Mouse (Mus musculus) hindbrain, embryonic 14.5 days (tissue): ENCODE data around the gene Crat. TPM values are rescaled to one million over a fixed set of nuclear protein-coding genes. Genes with fewer than 3 reads are reported as not detected.

Source experiments
- ATAC-seq: fragments of 200-750 bp; cut with Nextera tagmentation; 2 replicates; pipeline ENCODE4 v1.8.0; 2017; ENCODE audit warnings: moderate number of reproducible peaks, mild to moderate bottlenecking, moderate TSS enrichment, moderate library complexity; ENCODE audit not compliant: low FRiP score
- DNase-seq: peaks from one replicate; pipeline ENCODE4 v3.0.0-alpha.2; 2015; ENCODE audit warnings: low spot score
- H3K27ac ChIP-seq: fragments of 300-500 bp; sonication (generic); 2 replicates; pipeline ENCODE4 v1.5.1; 2014; ENCODE audit warnings: mild to moderate bottlenecking, moderate library complexity
- H3K27me3 ChIP-seq: fragments of 300-500 bp; sonication (generic); 2 replicates; pipeline ENCODE4 v1.6.1; 2014; ENCODE audit warnings: mild to moderate bottlenecking, low read length, mixed read lengths; ENCODE audit not compliant: control insufficient read depth, insufficient read depth
- H3K36me3 ChIP-seq: fragments of 300-500 bp; sonication (generic); replicated peaks from 2 replicates; pipeline ENCODE4 v1.6.1; 2014; ENCODE audit not compliant: control insufficient read depth, insufficient read depth
- H3K4me1 ChIP-seq: fragments of 300-500 bp; sonication (generic); replicated peaks from 2 replicates; pipeline ENCODE4 v1.6.1; 2014; ENCODE audit warnings: antibody characterized with exemption, low read length, mixed read lengths; ENCODE audit not compliant: control insufficient read depth, insufficient read depth
- H3K4me2 ChIP-seq: fragments of 300-500 bp; sonication (generic); replicated peaks from 2 replicates; pipeline ENCODE4 v1.6.1; 2014; ENCODE audit warnings: mild to moderate bottlenecking, moderate library complexity
- H3K4me3 ChIP-seq: fragments of 300-500 bp; sonication (generic); replicated peaks from 2 replicates; pipeline ENCODE4 v1.5.1; 2014; ENCODE audit warnings: mild to moderate bottlenecking, low read length
- H3K9ac ChIP-seq: fragments of 300-500 bp; sonication (generic); 2 replicates; pipeline ENCODE4 v1.6.1; 2014
- H3K9me3 ChIP-seq: fragments of 300-500 bp; sonication (generic); 2 replicates; pipeline ENCODE4 v1.6.1; 2016; ENCODE audit warnings: low read length; ENCODE audit not compliant: control insufficient read depth
- WGBS: fragments of 180-500 bp; shearing (Covaris S2); extraction: QIAGEN DNeasy Blood & Tissue Kit; methylation state at CpG from one replicate; pipeline ENCODE4 v1.1.7; 2014; 5-methylcytosine and 5-hydroxymethylcytosine counted together
- microRNA-seq: library from miRNA; unstranded; fragments of <30 nt; microRNA quantifications from one replicate; pipeline ENCODE4, GENCODE M21; 2016
- polyA plus RNA-seq: library from polyadenylated mRNA; unstranded; fragments of >200 nt; fragmentation: Nextera tagmentation; extraction: Ambion mirVana; gene quantifications from 2 replicates; pipeline ENCODE4 v1.2.1, GENCODE M21; 2014

Gene Crat
- polyA plus RNA-seq, 1 experiment from 2014 or later = 30.3 TPM

DNA sequence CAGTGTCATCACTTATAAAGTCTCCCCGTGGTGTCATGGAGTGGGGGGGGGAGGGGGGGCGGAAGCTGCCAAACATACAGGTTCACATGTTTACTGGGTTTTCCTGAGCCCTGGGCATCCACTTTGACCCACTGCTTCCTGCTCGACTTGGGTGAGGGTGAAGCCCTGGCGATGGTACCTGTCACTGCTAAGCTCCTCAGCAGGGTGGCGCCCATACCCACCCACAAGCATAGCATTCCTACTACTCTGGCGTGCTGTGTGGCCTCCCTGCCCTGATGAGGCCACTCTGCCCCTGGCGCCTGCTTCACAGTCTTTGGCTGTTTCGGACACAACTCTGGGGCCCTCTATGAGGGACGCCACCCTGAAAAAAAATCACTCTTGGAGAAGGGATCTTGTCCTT lies 58.7 kb downstream of the Crat start:
- Histone ChIP-seq H3K36me3 (peaks cover 24% of the 10 kb centered on the region), H3K4me2 (no peak overlapping the region), H3K27me3 (no peaks in the 10 kb centered on the region), H3K4me3 (no peak overlapping the region), H3K27ac (no peak overlapping the region), H3K9ac (no peak overlapping the region), H3K4me1 (peaks cover 19% of the 10 kb centered on the region), H3K9me3 (no peaks in the 10 kb centered on the region)
- WGBS = 72% methylated on average over 9 of the region's 9 CpGs
- no peak for ATAC-seq
- DNase-seq = no peak

- no peaks in the 10 kb centered on the region for H3K27me3 ChIP-seq
- no peak overlapping the region for H3K4me3 ChIP-seq
- peaks cover 24% of the 10 kb centered on the region for H3K36me3 ChIP-seq
- H3K27ac ChIP-seq = no peak overlapping the region
- WGBS = 62% methylated on average over 4 of the region's 4 CpGs
- H3K4me2 ChIP-seq = no peak overlapping the region
- H3K9ac ChIP-seq = no peak overlapping the region
- H3K4me1 ChIP-seq = peaks cover 19% of the 10 kb centered on the region
- DNase-seq (no peak), ATAC-seq (no peak)
- H3K9me3 ChIP-seq = no peaks in the 10 kb centered on the region
Observed at GRCm38 (mm10) chr2:30356266-30356665, 59.3 kb downstream of the Crat start.

DNA sequence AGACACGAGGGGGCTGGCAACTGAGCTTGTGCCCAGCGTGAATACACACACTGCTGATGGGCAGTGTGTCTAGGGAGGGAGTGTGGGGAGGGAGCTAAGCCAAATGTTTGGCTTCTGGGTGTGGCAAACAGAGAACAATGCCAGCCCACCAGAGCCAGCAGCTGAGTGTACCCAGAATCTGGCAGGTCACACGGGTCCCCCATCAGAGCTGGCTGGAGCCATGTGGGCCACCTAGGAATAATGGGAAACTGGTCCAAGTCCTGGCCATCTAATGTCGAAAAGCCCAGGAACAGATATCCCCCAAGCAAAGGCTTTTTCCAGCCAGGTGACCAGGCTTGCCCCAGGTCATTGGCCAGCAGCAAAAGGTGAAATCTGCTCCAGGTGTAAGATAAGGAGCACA lies 59.8 kb downstream of the Crat start:
- Histone ChIP-seq H3K9ac (0 out of 2 replicates have a peak overlapping the region, but pooled peaks have one; percentile 6), H3K36me3 (peaks cover 25% of the 10 kb centered on the region), H3K4me3 (no peak overlapping the region), H3K4me2 (no peak overlapping the region), H3K27me3 (no peaks in the 10 kb centered on the region), H3K4me1 (peaks cover 19% of the 10 kb centered on the region), H3K9me3 (no peaks in the 10 kb centered on the region), H3K27ac (no peak overlapping the region)
- DNase-seq (no peak), ATAC-seq (no peak)
- WGBS = 56% methylated on average over 4 of the region's 4 CpGs

- Histone ChIP-seq H3K9me3 (no peaks in the 10 kb centered on the region), H3K27ac (no peak overlapping the region), H3K36me3 (peaks cover 72% of the 10 kb centered on the region), H3K4me2 (no peak overlapping the region), H3K4me3 (no peak overlapping the region), H3K4me1 (peaks cover 2% of the 10 kb centered on the region; the same call in 1 of the 2 replicates), H3K9ac (no peak overlapping the region), H3K27me3 (no peaks in the 10 kb centered on the region)
- no peak for DNase-seq
- no peak for ATAC-seq
- 89% methylated on average over 2 of the region's 2 CpGs for WGBS
Observed at GRCm38 (mm10) chr2:30351149-30351548, 64.5 kb downstream of the Crat start.

Small RNAs within 50 kb of the gene (microRNA-seq; reads per million reads assigned to microRNA genes)
- not detected for gene Gm47292

Other genes starting within 250 kb of the Crat start
- 29.8 and 31.0 TPM in 2 replicates for gene Endog, start 244.3 kb downstream of the Crat start, polyA plus RNA-seq
- gene Spout1, start 237.4 kb downstream of the Crat start, polyA plus RNA-seq = 55.4 and 58.8 TPM in 2 replicates
- gene Kyat1, start 210.0 kb downstream of the Crat start, polyA plus RNA-seq = 13.9 and 16.0 TPM in 2 replicates
- 57.9 and 58.6 TPM in 2 replicates for gene Lrrc8a, start 178.1 kb downstream of the Crat start, polyA plus RNA-seq
- 0.07 and 0.17 TPM in 2 replicates for gene Gm28035, start 175.2 kb downstream of the Crat start, polyA plus RNA-seq
- 5.9 and 6.9 TPM in 2 replicates for gene Phyhd1, start 149.6 kb downstream of the Crat start, polyA plus RNA-seq
- gene Gm28038, start 134.8 kb downstream of the Crat start, polyA plus RNA-seq = not detected in 2 replicates
- 37.1 and 39.2 TPM in 2 replicates for gene Dolk, start 129.5 kb downstream of the Crat start, polyA plus RNA-seq
- gene Nup188, start 129.4 kb downstream of the Crat start, polyA plus RNA-seq = 19.5 and 24.8 TPM in 2 replicates
- gene Sh3glb2, start 56.5 kb downstream of the Crat start, polyA plus RNA-seq = 140 and 143 TPM in 2 replicates
- 27.3 and 32.3 TPM in 2 replicates for gene Miga2, start 51.6 kb downstream of the Crat start, polyA plus RNA-seq
- 51.6 and 54.2 TPM in 2 replicates for gene Dolpp1, start 23.6 kb downstream of the Crat start, polyA plus RNA-seq
- gene Ptpa, start 226 bp upstream of the Crat start, polyA plus RNA-seq = 71.7 and 79.8 TPM in 2 replicates
- 2.4 and 2.7 TPM in 2 replicates for gene Ier5l, start 58.4 kb upstream of the Crat start, polyA plus RNA-seq
- gene Cstad, start 179.2 kb upstream of the Crat start, polyA plus RNA-seq = 1.6 TPM in 1 of 2 replicates, not detected in the other